Mouse (Mus musculus) E14TG2a.4 (cell line): Measurements from ENCODE around the gene Atp11a.

Experiments
- CTCF ChIP-seq: conservative IDR thresholded peaks from 2 replicates; pipeline ENCODE4 v1.5.1; 2014; ENCODE audit warnings: low read length
- NANOG ChIP-seq: IDR thresholded peaks from 2 replicates; pipeline ENCODE4 v1.6.1; 2014; ENCODE audit warnings: borderline replicate concordance, low read length, mixed read lengths
- POU5F1 ChIP-seq: IDR thresholded peaks from 2 replicates; pipeline ENCODE4 v1.6.1; 2014; ENCODE audit warnings: low read length, borderline replicate concordance

GRCm38 (mm10) chr8:12889046-12889598 is 132.3 kb downstream of the Atp11a start:
- no peak for TF ChIP-seq CTCF
- TF ChIP-seq NANOG, result no peak
- no peak for TF ChIP-seq POU5F1
